Mouse (Mus musculus): Measurements from ENCODE around the gene Dusp2. TPM values are rescaled to one million over a fixed set of nuclear protein-coding genes. Genes with fewer than 3 reads are reported as not detected.
A peak's percentile ranks its signal among the peaks of the same experiment; 100 is the strongest.

Gene Dusp2
- total RNA-seq, 2 experiments from 2014 or later = 0.63 to 0.73 TPM

GRCm38 (mm10) chr2:127323667-127324066 is 12.3 kb upstream of the Dusp2 start:
- no peak for DNase-seq

- DNase-seq = no peak
Measured at GRCm38 (mm10) chr2:127324456-127324855, 11.5 kb upstream of the Dusp2 start.

- DNase-seq = no peak
Measured at GRCm38 (mm10) chr2:127328090-127328851, 7.7 kb upstream of the Dusp2 start.

- peak; percentile 21 for DNase-seq
Measured at GRCm38 (mm10) chr2:127332807-127333570, 3.0 kb upstream of the Dusp2 start.

GRCm38 (mm10) chr2:127333945-127334603 is 1.9 kb upstream of the Dusp2 start:
- no peak for DNase-seq

GRCm38 (mm10) chr2:127335078-127335541 is 849 bp upstream of the Dusp2 start:
- DNase-seq = peak in 1 of 2 experiments; percentile 23

GRCm38 (mm10) chr2:127336497-127336832 is 506 bp downstream of the Dusp2 start:
- no peak for DNase-seq

GRCm38 (mm10) chr2:127336885-127337284 is 926 bp downstream of the Dusp2 start:
- no peak for DNase-seq

- no peak for DNase-seq
Measured at GRCm38 (mm10) chr2:127337531-127337930, 1.6 kb downstream of the Dusp2 start.

- no peak for DNase-seq
Measured at GRCm38 (mm10) chr2:127338012-127338411, 2.1 kb downstream of the Dusp2 start.

GRCm38 (mm10) chr2:127338416-127338815 is 2.5 kb downstream of the Dusp2 start, which contains the start of gene Astl:
Gene Astl (plus strand): TSS chr2:127338639.
- DNase-seq = no peak

GRCm38 (mm10) chr2:127338833-127339232 is 2.9 kb downstream of the Dusp2 start:
- no peak for DNase-seq

- DNase-seq = no peak
Measured at GRCm38 (mm10) chr2:127339262-127339661, 3.3 kb downstream of the Dusp2 start.

GRCm38 (mm10) chr2:127341159-127341558 is 5.2 kb downstream of the Dusp2 start:
- DNase-seq = peak; percentile 64 to 77

- DNase-seq = peak in 1 of 2 experiments; percentile 27
Measured at GRCm38 (mm10) chr2:127346334-127346733, 10.4 kb downstream of the Dusp2 start.

- DNase-seq = no peak
Measured at GRCm38 (mm10) chr2:127347147-127347985, 11.4 kb downstream of the Dusp2 start.

- no peak for DNase-seq
Measured at GRCm38 (mm10) chr2:127353881-127354280, 17.9 kb downstream of the Dusp2 start.

GRCm38 (mm10) chr2:127362459-127363281 is 26.7 kb downstream of the Dusp2 start, which contains the start of gene Adra2b:
Gene Adra2b (plus strand): TSS chr2:127363208.
- DNase-seq = peak; percentile 86 to 91

- no peak for DNase-seq
Measured at GRCm38 (mm10) chr2:127363282-127363652, 27.3 kb downstream of the Dusp2 start.

- no peak for DNase-seq
Measured at GRCm38 (mm10) chr2:127363696-127364095, 27.7 kb downstream of the Dusp2 start.

- no peak for DNase-seq
Measured at GRCm38 (mm10) chr2:127364452-127364851, 28.5 kb downstream of the Dusp2 start.
